Mouse (Mus musculus) intestine, postnatal 0 days (tissue): ENCODE data around the gene Golga7b. TPM values are rescaled to one million over a fixed set of nuclear protein-coding genes. Genes with fewer than 3 reads are reported as not detected.

ENCODE experiments used
- ATAC-seq: fragments of 200-750 bp; cut with Nextera tagmentation; 2 replicates; pipeline ENCODE4 v1.8.0; 2017; ENCODE audit warnings: mild to moderate bottlenecking, moderate TSS enrichment, moderate library complexity
- H3K27ac ChIP-seq: fragments of 300-500 bp; sonication (generic); 2 replicates; pipeline ENCODE4 v1.5.1; 2014; ENCODE audit warnings: mild to moderate bottlenecking, low read depth, low read length, moderate library complexity
- H3K27me3 ChIP-seq: fragments of 300-500 bp; sonication (generic); replicated peaks from 2 replicates; pipeline ENCODE4 v1.6.1; 2014; ENCODE audit warnings: low read length, mixed read lengths; ENCODE audit not compliant: control insufficient read depth, insufficient read depth
- H3K36me3 ChIP-seq: fragments of 300-500 bp; sonication (generic); 2 replicates; pipeline ENCODE4 v1.6.1; 2014; ENCODE audit warnings: mild to moderate bottlenecking, moderate library complexity; ENCODE audit not compliant: control insufficient read depth, insufficient read depth
- H3K4me1 ChIP-seq: fragments of 300-500 bp; sonication (generic); replicated peaks from 2 replicates; pipeline ENCODE4 v1.6.1; 2014; ENCODE audit warnings: antibody characterized with exemption, low read length, mixed read lengths; ENCODE audit not compliant: control insufficient read depth, insufficient read depth
- H3K4me2 ChIP-seq: fragments of 300-500 bp; sonication (generic); replicated peaks from 2 replicates; pipeline ENCODE4 v1.6.1; 2014; ENCODE audit warnings: low read depth, mild to moderate bottlenecking, moderate library complexity
- H3K4me3 ChIP-seq: fragments of 300-500 bp; sonication (generic); 2 replicates; pipeline ENCODE4 v1.5.1; 2014; ENCODE audit warnings: low read depth, low read length
- H3K9ac ChIP-seq: fragments of 300-500 bp; sonication (generic); 2 replicates; pipeline ENCODE4 v1.6.1; 2014; ENCODE audit warnings: mild to moderate bottlenecking, low read depth, low read length
- H3K9me3 ChIP-seq: fragments of 300-500 bp; sonication (generic); 2 replicates; pipeline ENCODE4 v1.6.1; 2016; ENCODE audit warnings: mixed run types; ENCODE audit not compliant: control insufficient read depth
- CTCF ChIP-seq: sonication (generic); IDR thresholded peaks from 2 replicates; pipeline ENCODE4 v1.5.1; 2016; ENCODE audit warnings: low read depth, mild to moderate bottlenecking, control low read depth, antibody characterized with exemption, moderate library complexity
- WGBS: fragments of 180-500 bp; shearing (Covaris S2); extraction: QIAGEN DNeasy Blood & Tissue Kit; methylation state at CpG from one replicate; pipeline ENCODE4 v1.1.7; 2014; 5-methylcytosine and 5-hydroxymethylcytosine counted together
- polyA plus RNA-seq: library from polyadenylated mRNA; unstranded; fragments of >200 nt; fragmentation: Nextera tagmentation; extraction: Ambion mirVana; gene quantifications from 2 replicates; pipeline ENCODE4 v1.2.1, GENCODE M21; 2015

Golga7b gene
- polyA plus RNA-seq, 1 experiment from 2014 or later, result 0.86 TPM

DNA sequence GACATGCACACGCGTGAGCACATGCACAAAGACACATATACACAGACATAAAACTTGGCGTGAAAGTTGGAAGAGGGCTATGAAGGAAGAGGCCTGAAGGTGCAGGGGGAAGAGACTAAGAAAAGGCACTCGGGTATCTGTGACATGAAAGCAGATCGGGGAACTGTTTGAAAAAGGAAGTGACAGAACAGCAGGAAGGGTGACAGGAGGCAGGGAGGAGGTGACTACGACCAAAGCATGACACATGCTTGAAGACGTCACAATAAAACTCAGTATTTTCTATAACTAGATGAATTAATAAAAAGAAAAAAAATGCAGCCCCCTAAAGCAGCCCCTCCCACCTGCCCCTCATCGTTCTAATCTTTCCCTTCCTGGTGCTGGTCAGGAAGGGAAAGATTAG lies 58.4 kb downstream of the Golga7b start:
- H3K27ac ChIP-seq, result no peak overlapping the region
- no peak for ATAC-seq
- 67% methylated on average over 8 of the region's 8 CpGs for WGBS

DNA sequence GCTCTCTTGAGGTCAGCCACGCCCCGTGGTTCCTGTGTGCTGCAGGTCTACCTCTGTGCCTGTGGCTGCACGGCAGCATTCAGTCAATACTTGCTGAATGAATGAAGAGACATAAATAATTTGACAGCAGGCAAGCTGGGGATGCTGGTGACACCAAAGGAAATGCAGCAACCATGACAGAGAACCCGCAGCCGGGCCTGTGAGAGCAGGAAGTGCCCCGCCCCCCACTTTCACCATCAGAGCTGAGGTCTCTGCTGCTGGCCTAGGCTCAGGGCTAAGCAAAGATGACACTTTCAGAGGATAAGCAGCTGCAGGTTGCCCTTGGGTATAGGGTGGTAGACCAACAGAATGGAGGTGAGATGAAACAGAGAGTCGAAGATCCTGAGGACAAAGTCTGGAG lies 58.8 kb downstream of the Golga7b start:
- H3K27ac ChIP-seq, result no peak overlapping the region
- no peaks in the 10 kb centered on the region for H3K36me3 ChIP-seq
- H3K27me3 ChIP-seq, result no peaks in the 10 kb centered on the region
- H3K4me1 ChIP-seq, result no peaks in the 10 kb centered on the region
- no peak overlapping the region for H3K4me3 ChIP-seq
- no peak for ATAC-seq
- WGBS, result 32% methylated on average over 7 of the region's 7 CpGs
- H3K9me3 ChIP-seq, result no peaks in the 10 kb centered on the region
- TF ChIP-seq CTCF, result no peak
- no peak overlapping the region for H3K4me2 ChIP-seq
- H3K9ac ChIP-seq, result no peak overlapping the region

More for the DNA sequence above, 58.4 kb downstream of the Golga7b start:
- Histone ChIP-seq H3K4me3 (no peak overlapping the region), H3K4me2 (no peak overlapping the region), H3K9me3 (no peaks in the 10 kb centered on the region), H3K36me3 (no peaks in the 10 kb centered on the region), H3K4me1 (no peaks in the 10 kb centered on the region), H3K27me3 (no peaks in the 10 kb centered on the region), H3K9ac (no peak overlapping the region)
- TF ChIP-seq CTCF, result no peak

DNA sequence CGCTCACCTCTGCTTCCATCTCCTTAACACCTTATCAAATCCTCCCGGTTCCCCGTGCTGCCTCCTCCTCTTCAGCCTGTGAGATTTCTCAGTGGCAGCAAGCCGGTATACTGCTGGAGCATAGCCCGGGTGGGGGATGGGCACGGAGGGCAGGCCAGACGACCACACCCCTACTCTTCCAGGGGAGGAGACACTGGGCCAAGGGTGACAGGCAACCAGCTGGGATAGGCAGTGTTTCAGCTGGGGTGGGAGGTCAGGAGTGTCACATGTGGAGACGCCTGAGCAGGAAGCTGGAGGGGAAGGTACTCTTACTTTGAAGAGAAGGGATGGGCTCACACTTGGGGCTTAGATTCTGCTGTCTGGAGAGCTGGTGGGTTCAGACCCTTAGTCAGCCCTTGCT lies 59.6 kb downstream of the Golga7b start:
- Histone ChIP-seq H3K4me2 (no peak overlapping the region), H3K36me3 (no peaks in the 10 kb centered on the region), H3K4me1 (no peaks in the 10 kb centered on the region), H3K27ac (no peak overlapping the region), H3K9me3 (no peaks in the 10 kb centered on the region), H3K27me3 (no peaks in the 10 kb centered on the region), H3K4me3 (no peak overlapping the region), H3K9ac (no peak overlapping the region)
- no peak for ATAC-seq
- no peak for TF ChIP-seq CTCF
- WGBS, result 7% methylated on average over 8 of the region's 8 CpGs

DNA sequence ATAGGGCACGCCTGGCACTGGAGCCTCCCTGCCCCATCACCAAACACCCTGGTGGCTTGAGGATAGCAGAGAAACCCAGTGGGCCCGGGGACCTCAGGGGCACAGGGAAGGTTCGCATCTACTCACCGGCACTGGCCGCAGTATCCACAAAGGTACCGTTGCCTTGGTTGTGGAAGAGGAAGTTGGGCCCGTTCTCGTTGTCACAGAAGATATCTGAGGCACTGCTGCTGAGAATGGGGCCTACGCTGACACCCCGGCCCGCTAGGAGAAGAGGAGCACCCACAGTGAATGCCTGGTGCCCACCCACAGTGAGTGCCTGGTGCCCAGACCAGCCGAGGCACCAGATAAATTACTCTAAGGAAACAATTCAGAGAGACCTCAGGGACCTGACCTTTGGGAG lies 61.6 kb downstream of the Golga7b start:
- Histone ChIP-seq H3K9ac (no peak overlapping the region), H3K4me1 (no peaks in the 10 kb centered on the region), H3K27ac (no peak overlapping the region), H3K36me3 (no peaks in the 10 kb centered on the region), H3K4me3 (no peak overlapping the region), H3K4me2 (no peak overlapping the region), H3K9me3 (no peaks in the 10 kb centered on the region), H3K27me3 (no peaks in the 10 kb centered on the region)
- no peak for TF ChIP-seq CTCF
- ATAC-seq, result no peak
- 81% methylated on average over 12 of the region's 12 CpGs for WGBS

DNA sequence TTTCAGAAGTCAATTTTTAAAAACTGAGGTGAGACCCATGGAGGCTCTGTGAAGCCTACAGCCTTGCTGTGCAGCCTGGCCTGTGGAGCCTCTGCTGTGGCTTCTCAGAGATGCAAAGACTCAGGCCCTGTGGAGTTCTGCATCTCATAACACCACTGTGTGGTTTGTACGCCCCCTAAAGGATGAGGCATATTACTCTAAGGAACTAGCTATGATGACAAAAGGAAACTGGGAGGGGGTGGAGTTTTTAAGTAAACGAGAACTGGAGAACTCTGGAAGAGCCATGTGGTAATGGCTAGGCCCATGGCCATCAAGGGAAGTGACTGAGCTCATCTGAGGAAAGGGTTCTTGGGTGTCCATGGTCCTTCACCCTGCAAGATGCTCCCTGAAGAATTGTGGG lies 64.0 kb downstream of the Golga7b start:
- Histone ChIP-seq H3K27ac (no peak overlapping the region), H3K9me3 (no peaks in the 10 kb centered on the region), H3K27me3 (no peaks in the 10 kb centered on the region), H3K4me2 (no peak overlapping the region), H3K36me3 (no peaks in the 10 kb centered on the region), H3K4me1 (no peaks in the 10 kb centered on the region), H3K9ac (no peak overlapping the region), H3K4me3 (no peak overlapping the region)
- 22% methylated on average over 2 of the region's 2 CpGs for WGBS
- TF ChIP-seq CTCF, result no peak
- ATAC-seq, result no peak

DNA sequence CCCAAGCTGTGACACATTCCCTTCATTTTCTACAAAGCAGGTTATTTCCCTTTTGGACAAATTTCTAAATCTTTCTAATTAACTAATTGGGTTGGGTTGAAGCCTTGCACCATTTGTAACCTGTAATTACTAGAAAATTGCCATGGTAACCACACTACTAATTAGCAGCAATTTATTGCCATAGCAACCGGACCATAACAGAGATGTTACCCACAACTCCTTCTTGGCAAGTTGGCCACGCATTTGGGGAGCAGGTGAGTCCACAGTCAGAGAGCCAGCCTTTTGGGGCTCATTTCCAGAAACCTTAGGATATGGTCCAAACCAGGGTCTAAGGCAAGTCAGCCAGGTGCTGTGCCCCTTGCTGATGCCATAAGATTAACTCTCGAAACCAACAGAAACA lies 64.8 kb downstream of the Golga7b start:
- 64% methylated on average over 3 of the region's 3 CpGs for WGBS
- no peak for ATAC-seq
- Histone ChIP-seq H3K36me3 (no peaks in the 10 kb centered on the region), H3K9ac (no peak overlapping the region), H3K27me3 (no peaks in the 10 kb centered on the region), H3K4me2 (no peak overlapping the region), H3K4me3 (no peak overlapping the region), H3K27ac (no peak overlapping the region), H3K9me3 (no peaks in the 10 kb centered on the region), H3K4me1 (no peaks in the 10 kb centered on the region)
- no peak for TF ChIP-seq CTCF

DNA sequence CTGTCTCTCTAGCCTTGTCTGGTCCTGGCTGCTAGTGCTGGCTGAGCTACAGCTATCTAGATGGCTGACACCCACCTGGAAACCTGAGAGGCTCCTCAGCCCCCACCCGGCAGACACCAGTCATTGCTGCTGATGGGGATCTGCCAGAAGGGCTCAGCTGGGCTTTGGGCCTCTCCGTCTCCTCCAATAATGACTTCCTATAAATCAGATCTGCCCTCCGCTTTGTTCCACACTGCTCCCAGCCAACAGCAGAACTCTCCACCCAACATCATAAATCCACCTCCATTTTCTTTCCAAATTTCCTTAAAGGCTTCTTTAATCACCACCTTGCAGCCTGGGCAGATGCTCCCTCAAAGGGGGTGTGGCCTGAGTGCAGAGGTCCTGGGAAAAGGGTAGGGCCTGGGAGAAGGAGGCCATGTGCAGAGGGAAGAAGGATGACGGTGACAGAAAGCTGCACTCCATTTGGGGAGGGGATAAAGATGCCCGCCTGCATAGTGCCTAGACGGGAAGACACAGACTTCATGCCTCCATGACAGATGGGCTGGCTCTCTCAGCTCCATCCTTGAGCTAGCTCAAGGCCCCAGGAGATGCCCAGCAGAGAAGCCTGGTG lies 67.8 kb downstream of the Golga7b start:
- H3K9ac ChIP-seq, result no peak overlapping the region
- no peaks in the 10 kb centered on the region for H3K36me3 ChIP-seq
- 69% methylated on average over 6 of the region's 6 CpGs for WGBS
- no peak overlapping the region for H3K4me2 ChIP-seq
- ATAC-seq, result no peak
- H3K27ac ChIP-seq, result no peak overlapping the region
- 0 out of 2 replicates have a peak, but pooled peaks cover 13% of the 10 kb centered on the region for H3K27me3 ChIP-seq
- TF ChIP-seq CTCF, result no peak
- H3K4me3 ChIP-seq, result no peak overlapping the region
- H3K9me3 ChIP-seq, result no peaks in the 10 kb centered on the region
- no peaks in the 10 kb centered on the region for H3K4me1 ChIP-seq
